Mouse (Mus musculus) granulocyte monocyte progenitor cell, adult 5-6 weeks (primary cell): ENCODE measurements around the gene Gli2. TPM values are rescaled to one million over a fixed set of nuclear protein-coding genes. Genes with fewer than 3 reads are reported as not detected.

Source experiments
- ATAC-seq: replicated peaks from 2 replicates; pipeline ENCODE4 v1.8.0; 2016; ENCODE audit warnings: mild to moderate bottlenecking, moderate TSS enrichment, inconsistent platforms; ENCODE audit not compliant: poor library complexity, severe bottlenecking
- total RNA-seq, 2 experiments: library from RNA; stranded (forward) in 1 of 2; stranded (reverse) in 1 of 2; fragments of 200-712, 200-1000 nt in 1 of 2; fragments of >200 nt in 1 of 2; fragmentation: Nextera tagmentation in 1 of 2; gene quantifications; 2 replicates each; pipeline ENCODE4 v1.2.3; 2014 to 2017

The Gli2 gene
- total RNA-seq (2014; fragmentation: Nextera tagmentation): not detected in 2 replicates
- not detected in 2 replicates for total RNA-seq (2017)

DNA sequence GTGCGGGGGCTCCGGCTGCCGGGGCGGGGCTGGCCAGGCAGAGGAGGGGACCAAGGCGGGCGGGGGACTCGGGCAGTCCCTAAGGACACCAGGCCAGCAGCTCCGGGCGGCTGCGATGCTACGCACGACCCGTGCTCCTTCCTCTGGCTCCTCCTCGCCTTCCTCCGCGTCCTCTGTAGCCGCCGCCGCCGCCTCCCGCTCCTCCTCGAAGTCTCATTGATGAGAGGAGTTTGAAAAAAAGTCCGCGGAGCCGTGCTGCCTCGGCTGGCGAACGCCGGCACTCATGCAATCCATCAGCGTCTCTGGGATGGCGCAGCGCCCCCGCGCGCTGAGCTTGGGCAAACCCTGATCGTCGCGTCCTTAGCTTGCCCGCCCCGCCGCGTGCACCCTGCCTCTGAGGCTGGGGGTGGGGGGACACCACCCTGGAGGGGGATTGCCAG is at the start of gene Gli2:
Gene Gli2, minus strand, starts transcription at position 218 of the 440 bp plus-strand sequence.
- peak; percentile 74 for ATAC-seq

DNA sequence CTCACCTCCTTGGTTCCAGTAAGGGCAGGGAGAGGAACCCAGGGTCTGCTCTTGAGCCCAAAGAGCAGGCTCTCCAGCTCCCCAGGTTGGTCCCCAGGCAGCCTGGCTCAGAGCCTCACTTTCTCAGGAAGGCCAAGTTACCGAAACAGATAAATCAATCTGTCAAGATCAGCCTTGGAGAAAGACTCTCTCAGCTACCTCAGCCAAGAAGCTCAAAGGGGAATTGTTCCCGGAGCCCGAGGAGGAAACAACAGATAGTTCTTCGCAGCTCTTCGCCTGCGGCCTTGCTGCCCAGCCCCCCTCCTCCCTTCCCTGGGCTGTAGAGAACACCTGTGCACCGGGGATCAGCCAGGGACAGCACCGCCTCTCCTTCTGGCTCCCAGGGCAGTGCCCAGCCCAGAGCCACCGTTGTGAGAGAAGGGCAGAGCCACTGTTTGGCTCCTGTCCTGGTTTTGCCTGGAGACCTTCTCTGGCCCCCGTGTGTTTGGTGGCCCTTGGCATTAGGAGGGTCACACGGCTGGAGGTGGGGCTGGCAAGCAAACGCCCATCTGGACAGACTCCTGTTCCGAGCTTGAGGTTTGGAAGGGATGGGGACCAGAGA is 44.6 kb upstream of the Gli2 start:
- ATAC-seq: no peak

DNA sequence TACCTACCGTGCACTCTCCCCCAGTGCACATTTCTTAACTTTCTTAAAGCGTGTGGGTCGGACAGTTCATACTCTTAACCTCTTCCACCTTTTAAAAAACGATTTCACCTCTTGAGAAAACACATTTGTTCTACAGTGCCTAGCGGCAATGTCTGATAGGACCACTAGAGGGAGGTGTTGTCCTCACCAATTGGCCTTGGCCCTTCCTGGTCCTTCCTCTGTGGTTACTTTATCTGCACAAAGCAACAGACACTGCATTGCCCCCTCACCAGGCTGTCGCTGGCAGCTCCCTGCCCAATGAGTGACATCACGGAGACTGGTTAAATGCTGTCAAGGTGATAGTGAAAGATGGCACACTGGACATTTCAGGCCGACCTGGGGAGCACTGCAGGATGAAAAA is 40.3 kb upstream of the Gli2 start:
- peak; percentile 89 for ATAC-seq

DNA sequence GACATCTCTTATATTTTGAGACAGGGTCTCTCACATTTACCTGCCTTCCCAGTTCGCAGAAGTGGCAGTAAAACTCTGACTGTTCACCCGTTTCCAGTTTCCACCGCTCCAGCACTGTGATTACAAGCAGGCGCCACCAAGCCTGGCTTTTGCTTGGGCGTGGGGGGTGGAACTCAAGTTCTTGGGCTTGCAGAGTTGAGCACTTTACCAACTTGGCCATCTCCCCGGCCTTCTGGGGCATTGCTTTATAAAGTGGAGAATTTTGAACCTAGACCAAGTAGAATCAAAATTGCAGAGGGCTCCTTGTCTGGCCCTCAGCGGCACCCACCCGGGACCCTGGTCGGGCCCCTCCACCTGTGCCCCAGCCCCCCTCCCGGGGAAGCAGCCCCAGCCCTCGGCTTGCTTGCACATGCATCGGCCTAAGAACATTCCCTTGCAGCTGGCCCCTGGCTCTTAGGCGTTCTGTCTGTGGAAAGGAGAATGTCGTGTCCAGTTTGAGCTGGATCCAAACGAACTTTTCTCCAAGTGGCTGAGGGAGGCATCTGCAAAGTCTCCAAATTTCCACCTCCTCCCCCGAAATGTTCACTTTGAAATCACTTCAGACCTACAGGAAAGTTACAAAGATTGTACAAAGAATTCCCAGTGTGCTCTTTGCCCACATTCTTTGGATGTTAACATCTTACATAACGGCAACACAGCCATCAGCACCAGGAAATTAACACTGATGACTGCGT is 36.6 kb upstream of the Gli2 start:
- no peak for ATAC-seq

DNA sequence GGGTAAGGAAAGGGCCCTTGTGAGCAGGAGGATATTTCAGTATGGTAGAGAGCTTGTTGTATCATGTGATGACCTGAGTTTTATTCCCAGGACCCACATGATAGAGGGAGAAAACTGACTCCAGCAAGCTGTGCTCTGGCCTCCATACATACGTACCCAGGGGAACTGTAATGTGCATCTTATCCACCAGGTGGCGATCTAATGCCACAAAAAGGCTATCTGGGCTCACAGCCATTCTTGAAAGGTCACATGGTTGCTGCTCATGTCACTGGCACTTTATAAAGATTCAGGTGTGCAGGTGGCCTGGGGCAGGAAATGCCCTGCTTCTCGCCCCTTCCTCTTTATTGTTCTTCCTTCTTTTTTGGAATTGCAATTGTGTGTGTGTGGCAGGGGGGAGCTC is 34.1 kb upstream of the Gli2 start:
- ATAC-seq: peak; percentile 73

DNA sequence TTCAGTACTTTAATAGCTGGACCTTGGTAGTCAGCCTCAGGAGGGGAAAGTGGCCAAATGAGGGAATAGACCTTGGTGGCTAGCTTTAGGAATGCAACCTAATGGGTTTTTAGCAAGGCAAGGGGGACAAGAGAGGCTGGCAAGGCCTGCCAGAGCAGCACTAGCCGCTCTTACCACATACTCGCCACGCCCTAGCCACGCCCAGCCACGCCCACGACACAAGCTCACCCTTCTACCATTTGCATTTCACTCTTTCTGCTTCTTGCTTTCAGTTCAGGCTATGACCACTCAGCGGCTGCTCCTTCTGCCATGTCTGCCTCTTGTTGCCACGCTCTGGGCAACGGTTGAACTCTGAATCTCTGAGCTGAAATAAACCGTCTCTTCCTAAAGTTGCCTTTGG is 32.4 kb upstream of the Gli2 start:
- ATAC-seq: 0 out of 2 replicates have a peak, but pooled peaks have one; percentile 19

DNA sequence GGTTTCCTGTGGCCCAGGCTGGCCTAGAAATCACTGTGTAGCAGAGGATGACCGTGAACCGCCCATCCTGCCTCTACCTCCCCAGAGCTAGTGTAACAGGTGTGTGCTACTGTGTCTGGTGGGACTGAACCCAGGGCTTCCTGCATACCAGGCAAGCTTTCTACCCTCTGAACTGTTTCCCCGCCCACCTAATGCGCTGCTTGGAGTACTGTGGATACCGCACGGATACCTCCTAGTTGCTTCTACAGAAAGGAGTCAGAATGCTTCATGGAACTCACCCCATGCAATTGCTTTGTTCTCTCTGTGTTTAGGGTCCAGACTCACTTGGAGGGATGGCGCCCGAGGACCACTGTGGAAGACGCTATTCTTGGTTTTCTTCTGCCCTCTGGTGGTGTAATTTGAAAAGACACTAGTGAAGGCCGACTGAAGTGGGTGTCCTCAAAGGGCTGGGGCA is 30.1 kb upstream of the Gli2 start:
- peak; percentile 43 for ATAC-seq

DNA sequence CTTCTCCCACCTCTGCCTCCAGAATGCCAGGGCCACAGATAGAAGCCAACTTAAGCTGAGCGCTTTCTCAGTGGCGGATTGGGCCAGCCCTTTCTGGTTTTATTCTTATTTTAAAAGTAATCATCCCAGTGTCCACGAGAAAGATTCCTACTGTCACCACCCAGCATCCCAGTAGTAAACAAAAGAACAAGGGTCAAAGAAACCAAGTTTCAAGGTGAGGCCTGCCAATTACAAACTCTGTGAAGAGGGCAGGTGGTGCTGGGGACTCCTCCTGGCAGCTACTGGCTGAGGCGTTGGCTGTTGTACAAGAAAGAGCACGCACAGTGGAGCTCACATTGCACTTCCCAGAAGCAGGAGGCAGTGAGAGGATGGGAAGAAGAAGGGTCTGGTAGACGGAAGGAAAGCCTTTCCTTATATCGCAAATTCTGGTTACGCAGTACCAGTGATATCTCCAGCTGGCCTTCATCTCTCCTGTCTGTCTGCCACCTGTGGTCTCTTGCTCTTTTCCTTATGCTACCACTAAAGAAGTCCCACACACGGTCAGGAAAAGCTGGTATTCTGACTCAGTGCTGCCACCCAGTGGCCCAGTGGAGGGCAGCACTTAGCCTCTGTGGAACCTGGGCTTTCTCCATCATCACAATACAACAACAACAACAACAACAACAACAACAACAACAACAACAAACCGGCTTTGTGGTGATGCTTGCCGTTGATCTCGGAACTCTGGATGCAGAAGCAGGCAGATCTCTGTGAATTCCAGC is 29.0 kb upstream of the Gli2 start:
- ATAC-seq: peak; percentile 61

DNA sequence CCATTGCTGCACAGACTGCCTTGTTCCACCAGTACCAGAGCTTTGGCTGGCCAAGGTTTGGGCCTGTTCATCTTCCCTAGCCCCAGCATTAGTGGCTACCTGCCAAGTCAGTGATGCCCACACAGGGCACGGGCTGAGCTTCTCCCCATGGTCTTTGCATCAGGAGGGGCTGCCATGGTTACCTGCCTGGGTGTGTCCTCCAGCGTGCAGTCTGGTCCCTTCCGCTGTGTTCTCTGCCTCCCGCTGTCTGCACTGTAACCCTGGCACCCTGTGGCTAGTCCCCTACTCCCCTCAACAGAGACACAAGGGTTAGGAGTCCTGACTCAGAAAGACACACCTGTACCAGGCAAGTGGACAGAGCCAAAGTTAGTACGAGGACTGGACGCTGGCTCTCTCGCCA is 24.5 kb upstream of the Gli2 start:
- no peak for ATAC-seq

DNA sequence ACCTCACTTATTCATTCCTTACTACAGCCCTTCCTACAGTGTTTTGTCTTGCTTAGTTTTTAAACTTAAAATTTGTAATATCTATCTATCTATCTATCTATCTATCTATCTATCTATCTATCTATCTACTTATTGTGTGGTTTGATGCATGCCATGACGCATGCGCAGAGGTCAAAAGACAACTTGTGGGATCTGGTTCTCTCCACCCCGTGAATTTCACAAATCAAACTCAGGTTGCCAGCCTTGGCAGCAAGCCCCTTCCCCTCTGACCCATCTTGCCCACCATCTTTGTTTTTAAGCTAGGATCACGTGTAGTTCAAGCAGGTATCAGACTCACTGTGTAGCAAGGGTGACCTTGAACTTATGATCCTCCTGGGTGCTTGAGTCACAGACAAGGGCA is 22.9 kb upstream of the Gli2 start:
- ATAC-seq: no peak

DNA sequence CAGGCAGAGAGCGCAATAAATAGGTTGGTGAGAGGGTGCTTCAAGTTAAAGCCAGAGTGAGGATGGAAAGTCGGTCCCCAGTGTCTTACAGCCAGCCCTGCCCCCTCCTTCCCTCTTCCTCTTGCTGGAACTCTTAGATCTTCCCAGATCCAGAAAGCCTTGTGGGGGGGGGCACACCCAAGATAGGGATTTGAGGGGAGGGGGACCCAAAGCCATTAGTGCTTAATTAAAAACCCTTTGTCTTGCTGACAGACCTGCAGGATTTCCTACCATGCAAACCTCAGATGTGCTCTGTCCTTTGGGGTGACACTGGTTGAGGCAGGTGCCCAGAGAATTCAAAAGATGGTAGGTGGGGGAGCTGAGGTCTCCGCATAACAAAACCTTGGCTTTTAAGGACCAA is 22.5 kb upstream of the Gli2 start:
- no peak for ATAC-seq

DNA sequence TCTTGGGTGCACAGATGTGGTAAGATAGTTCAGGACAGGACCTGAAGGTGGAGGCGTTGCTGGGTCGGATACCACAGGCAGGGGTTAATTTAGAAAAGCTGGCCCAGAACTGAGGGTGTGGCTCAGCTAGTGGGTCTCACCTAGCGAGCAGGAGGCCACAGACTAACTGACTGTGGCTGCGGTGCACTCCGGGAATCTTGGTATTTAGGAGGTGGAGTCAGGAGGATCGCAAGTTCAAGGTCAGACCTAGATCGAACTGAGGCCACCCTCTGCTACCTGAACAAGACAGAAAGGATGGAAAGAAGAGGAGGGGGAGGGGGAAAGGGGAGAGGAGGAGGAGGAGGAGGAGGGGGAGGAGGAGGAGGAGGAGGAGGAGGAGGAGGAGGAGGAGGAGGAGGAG is 22.1 kb upstream of the Gli2 start:
- ATAC-seq: no peak

DNA sequence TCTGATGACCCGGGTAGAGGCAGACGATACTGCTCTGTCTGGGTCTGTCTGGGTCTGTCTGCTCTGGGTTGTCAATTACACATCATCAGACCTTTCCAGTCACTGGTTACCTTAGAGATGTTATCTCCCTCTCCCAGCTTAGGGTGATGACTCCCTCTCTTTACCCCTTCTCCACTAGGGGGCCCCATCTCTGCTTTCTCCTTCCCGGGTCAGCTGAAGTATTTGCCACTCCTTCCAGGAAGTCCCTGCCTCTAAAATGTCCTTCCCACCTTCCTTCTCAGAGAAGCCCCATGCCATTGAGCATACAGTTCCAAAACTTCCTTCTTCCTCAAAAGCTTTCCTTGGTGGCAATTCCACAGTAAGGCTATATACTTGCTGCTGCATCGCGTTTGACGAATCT is 21.5 kb upstream of the Gli2 start:
- no peak; the same call in 1 of the 2 replicates for ATAC-seq

DNA sequence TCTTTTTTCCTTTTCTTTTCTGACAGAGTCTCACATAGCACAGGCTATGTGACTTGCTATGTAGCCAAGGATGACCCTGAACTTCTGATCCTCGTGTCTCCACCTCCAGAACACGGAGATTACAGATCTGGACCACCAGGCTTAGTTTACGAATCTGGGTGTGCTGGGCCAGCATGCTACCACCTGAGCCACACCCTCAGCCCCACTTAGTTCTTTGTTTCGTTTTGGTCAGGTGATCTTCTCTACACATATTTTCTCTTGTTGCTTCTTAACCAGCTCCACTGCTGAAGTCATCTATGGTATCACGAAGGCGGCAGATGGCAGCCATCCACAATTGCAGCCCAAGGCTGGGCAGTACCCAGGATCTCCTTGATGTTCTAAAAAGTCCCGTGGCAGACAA is 20.5 kb upstream of the Gli2 start:
- no peak for ATAC-seq

DNA sequence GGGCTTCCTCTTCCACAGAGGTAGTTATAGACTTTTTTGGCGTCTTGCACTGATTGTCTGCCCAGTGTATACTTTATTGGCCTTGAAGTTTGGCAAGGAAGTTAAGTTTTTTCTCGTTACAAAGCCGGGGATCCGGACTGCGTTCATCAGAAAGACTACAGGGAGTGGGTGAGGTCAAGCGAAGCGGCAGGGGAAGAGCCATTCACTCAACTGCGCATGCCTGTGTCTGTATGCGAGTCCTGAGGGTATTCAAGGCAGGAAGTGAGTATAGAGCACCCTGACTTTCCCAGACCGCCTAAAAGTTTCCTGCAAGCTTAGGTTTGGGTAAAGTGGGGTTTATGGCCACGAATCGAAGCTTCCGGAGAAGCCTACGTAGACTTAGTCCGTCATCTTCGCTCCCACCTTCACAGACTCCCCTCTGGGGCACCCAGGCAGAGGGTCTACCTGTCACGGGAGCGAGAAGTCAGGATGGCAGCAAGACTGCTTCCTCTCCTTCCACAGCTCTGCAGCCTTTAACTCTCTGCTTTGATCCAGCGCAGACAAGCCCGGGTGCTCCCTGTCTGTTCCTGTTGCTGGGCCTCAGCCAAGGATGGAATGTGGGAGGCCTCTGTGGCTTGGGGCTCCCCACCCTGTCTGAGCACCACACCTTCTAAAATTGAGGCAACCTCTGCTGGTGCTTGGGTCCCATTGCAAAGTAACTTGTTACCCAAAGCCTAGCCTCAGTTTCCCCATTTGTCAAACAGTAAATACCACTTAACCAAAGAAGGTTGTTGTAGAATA is 11.7 kb upstream of the Gli2 start:
- no peak for ATAC-seq

DNA sequence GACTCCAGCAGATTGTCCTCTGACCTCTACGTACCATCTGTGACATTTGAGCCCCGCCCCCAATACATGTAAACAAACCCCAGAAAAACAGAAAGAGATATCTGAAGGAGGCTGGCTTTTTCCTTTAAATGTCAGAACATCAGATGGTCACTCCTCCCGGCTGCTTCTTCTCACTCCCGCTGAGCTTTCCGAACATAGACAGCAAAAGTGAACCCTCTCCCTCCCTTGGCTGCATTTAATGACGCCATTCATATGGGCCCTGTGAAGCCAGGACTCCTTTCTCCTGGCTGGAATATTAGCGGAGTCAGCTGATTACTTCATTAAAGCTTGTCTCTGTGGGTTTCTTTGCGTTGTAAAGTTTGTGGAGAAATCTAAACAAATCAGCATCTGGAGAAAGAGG is 3.1 kb upstream of the Gli2 start:
- no peak for ATAC-seq

DNA sequence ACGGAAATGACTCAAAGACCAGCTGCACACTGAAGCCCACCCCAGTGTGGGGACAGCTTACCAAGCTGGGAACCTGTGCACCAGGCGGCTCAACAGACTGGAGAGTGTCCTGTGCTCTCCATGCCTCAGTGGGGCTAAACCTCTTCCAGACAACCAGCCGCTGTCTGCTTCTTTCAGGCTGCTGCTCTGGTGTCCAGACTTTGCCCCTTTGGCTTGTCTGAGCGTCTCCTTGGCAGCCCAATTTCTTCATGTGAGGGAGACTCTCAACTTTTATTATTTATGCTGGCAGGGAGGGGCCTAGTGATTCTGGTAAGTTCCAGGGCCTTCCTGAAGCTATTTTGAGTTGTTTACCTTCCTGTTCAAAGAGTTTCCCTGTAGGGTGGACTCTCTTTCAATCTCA is 2.4 kb upstream of the Gli2 start:
- no peak for ATAC-seq

DNA sequence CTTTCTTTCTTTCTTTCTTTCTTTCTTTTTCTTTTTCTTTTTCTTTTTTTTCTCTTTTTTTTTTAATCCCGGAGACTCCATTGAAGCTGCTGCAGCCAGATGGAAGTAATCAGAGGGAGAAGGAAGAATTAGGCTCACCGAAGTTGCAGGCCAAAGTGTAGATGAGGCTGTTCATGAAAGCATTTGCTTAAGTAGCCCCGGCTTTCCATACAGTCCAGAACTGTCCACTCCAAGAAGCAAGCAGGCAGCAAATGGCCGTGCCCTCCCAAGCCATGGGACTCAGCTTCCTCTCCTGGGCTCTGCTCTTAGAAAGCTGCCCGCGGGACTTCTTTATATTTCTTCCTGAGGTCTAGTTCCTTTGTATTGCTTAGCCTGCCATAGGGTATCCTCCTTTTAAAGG is 1.0 kb upstream of the Gli2 start:
- no peak for ATAC-seq

DNA sequence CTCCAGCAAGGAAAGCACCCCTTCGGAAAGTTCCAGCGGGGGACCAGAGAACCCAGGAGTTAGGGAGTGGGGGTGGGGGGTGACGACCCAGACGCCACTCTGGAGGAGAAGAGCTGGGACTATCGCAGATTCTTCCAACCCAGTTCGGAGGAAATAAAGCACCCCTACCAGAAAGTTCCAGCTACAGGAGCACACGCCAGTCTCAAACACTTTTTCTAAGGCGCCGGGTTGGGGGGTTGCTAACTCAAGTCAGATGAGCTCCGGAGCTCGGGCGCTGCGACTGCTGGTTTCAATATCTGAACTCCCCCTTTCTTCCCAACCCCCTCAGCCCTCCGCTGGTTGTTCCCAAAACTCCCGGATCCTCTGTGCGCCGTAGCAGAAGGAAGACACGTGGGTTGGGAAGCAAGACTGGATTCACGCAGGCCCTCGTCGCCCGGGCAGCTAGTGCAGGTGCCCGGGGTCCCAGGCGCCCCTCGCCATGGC is 494 bp upstream of the Gli2 start:
- ATAC-seq: no peak

DNA sequence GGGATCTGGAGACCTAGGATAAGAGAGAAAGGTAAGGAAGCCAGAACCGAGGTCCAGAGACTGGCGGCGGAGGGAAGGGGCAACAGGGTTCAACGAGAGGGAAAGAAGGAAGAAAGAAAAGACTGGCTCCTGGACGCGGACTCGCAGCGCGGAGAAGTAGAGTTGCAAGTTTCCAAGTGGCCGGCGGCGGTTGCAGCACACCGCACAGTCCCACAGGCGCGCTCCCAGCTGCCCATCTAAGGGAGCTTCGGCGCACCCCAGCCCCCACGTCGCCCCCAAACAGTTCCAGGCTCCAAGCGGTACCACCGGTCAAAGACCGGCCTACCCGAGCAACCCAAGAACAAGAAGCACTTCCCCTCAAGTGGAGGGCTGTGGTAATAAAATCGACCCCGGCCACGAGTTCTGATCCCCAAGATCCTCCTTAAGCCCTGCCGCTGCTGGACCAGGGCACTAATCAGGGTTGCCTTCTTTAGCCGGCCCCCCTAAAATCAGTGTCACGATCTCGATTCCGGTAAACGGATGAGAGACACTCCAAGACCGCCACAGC is 715 bp downstream of the Gli2 start:
- peak; percentile 25; the same call in 1 of the 2 replicates for ATAC-seq
